In genomic region chr2:91327968-91328728, GRCm38 (mm10) we compare ENCODE assay signal across 9 mouse cellular contexts.
DNase-seq lines count a peak whose midpoint lies in the region; ATAC-seq lines count a peak whose summit lies in the region.
"Had no signal": no experiment of that assay in that cellular context is flagged by ENCODE, and none has a peak within 500 bp of the region (broad histone marks: within the 10 kb centered on the region; RNA-seq: fewer than 3 reads in every experiment).

No protein-coding gene starts in this region.

- no peaks in the 10 kb centered on the region for H3K27me3 ChIP-seq in forebrain, embryonic 13.5 days
- no peaks in the 10 kb centered on the region for H3K27me3 ChIP-seq in midbrain, embryonic 15.5 days (replicated peaks)
- H3K27me3 ChIP-seq: liver, embryonic 15.5 days had no signal

- H3K9ac ChIP-seq in forebrain, embryonic 13.5 days: no peak overlapping the region
- no peak overlapping the region for H3K9ac ChIP-seq in midbrain, embryonic 15.5 days
- H3K9ac ChIP-seq: liver, embryonic 15.5 days had no signal

- peak overlapping the region; percentile 27 for H3K4me2 ChIP-seq in forebrain, embryonic 13.5 days
- no peak overlapping the region for H3K4me2 ChIP-seq in midbrain, embryonic 15.5 days
- H3K4me2 ChIP-seq: liver, embryonic 15.5 days had no signal

- H3K36me3 ChIP-seq in forebrain, embryonic 13.5 days (ENCODE audit: poor library complexity, severe bottlenecking): no peaks in the 10 kb centered on the region
- no peaks in the 10 kb centered on the region for H3K36me3 ChIP-seq in midbrain, embryonic 15.5 days (replicated peaks)
- H3K36me3 ChIP-seq: liver, embryonic 15.5 days had no signal

- H3K4me1 ChIP-seq in forebrain, embryonic 13.5 days: peaks cover 82% of the 10 kb centered on the region
- peaks cover 43% of the 10 kb centered on the region for H3K4me1 ChIP-seq in midbrain, embryonic 15.5 days
- H3K4me1 ChIP-seq: liver, embryonic 15.5 days had no signal

- no peak overlapping the region for H3K4me3 ChIP-seq in forebrain, embryonic 13.5 days
- no peak overlapping the region for H3K4me3 ChIP-seq in midbrain, embryonic 15.5 days
- H3K4me3 ChIP-seq: liver, embryonic 15.5 days had no signal

- peak overlapping the region; percentile 94 for H3K27ac ChIP-seq in forebrain, embryonic 13.5 days
- H3K27ac ChIP-seq in midbrain, embryonic 15.5 days: peak overlapping the region; percentile 71
- H3K27ac ChIP-seq: liver, embryonic 15.5 days had no signal

- H3K9me3 ChIP-seq in forebrain, embryonic 13.5 days (replicated peaks): no peaks in the 10 kb centered on the region
- H3K9me3 ChIP-seq in midbrain, embryonic 15.5 days: no peaks in the 10 kb centered on the region
- H3K9me3 ChIP-seq: liver, embryonic 15.5 days had no signal

- peak; percentile 32 for DNase-seq in right cerebral cortex, adult 18-20 months
- DNase-seq in right cerebral cortex, postnatal 14 days: no peak
- peak; percentile 63 for DNase-seq in kidney, adult 9 months
- DNase-seq in thymus, postnatal 36 days: no peak
- DNase-seq in spleen, postnatal 10 days (ENCODE audit: low spot score in 2 of 2): no peak

- 12% methylated on average over 12 of the region's 12 CpGs for WGBS in forebrain, embryonic 13.5 days
- WGBS in midbrain, embryonic 15.5 days: 21% methylated on average over 12 of the region's 12 CpGs

- peak; percentile 82 for ATAC-seq in forebrain, embryonic 13.5 days
- ATAC-seq in midbrain, embryonic 15.5 days (replicated peaks): peak; percentile 77
- ATAC-seq in megakaryocyte progenitor cell, adult 5-6 weeks (replicated peaks; ENCODE audit: poor library complexity): no peak

Comparison
In these comparisons a context has a peak if more than half of its experiments do, and no peak if none do; other contexts are left out.
1. DNase-seq: peak in right cerebral cortex, adult 18-20 months (single experiment) and kidney, adult 9 months (single experiment); none in right cerebral cortex, postnatal 14 days (single experiment), thymus, postnatal 36 days (0 of 2) and spleen, postnatal 10 days (0 of 2).